Mouse (Mus musculus) R1 (cell line): ENCODE data around the gene Mavs.
A peak's percentile ranks its signal among the peaks of the same experiment; 100 is the strongest.
"Not testable (repeated sequence)": the region's sequence is repeated elsewhere in the genome, so short reads cannot be mapped to it uniquely, and the experiment has no call there.

Source experiments
- DNase-seq: peaks from one replicate; pipeline ENCODE4 v3.0.0-alpha.2; 2018; ENCODE audit warnings: low read depth, low spot score

The Mavs gene

GRCm38 (mm10) chr2:131211026-131211615, 22.7 kb upstream of the Mavs start:
- DNase-seq, result no peak

GRCm38 (mm10) chr2:131213773-131214172, 20.1 kb upstream of the Mavs start:
- no peak for DNase-seq

GRCm38 (mm10) chr2:131215941-131216858, 17.7 kb upstream of the Mavs start:
- no peak for DNase-seq

- no peak for DNase-seq
These were observed 13.8 kb upstream of the Mavs start for GRCm38 (mm10) chr2:131220030-131220429.

- no peak for DNase-seq
These were observed 11.9 kb upstream of the Mavs start for GRCm38 (mm10) chr2:131221853-131222515.

- no peak for DNase-seq
These were observed 11.3 kb upstream of the Mavs start for GRCm38 (mm10) chr2:131222562-131222961.

- DNase-seq, result no peak
These were observed 10.3 kb upstream of the Mavs start for GRCm38 (mm10) chr2:131223569-131223968.

GRCm38 (mm10) chr2:131225178-131225577, 8.7 kb upstream of the Mavs start:
- no peak for DNase-seq

- not testable (repeated sequence) for DNase-seq
These were observed 7.2 kb upstream of the Mavs start for GRCm38 (mm10) chr2:131226669-131227068.

GRCm38 (mm10) chr2:131227243-131227642, 6.6 kb upstream of the Mavs start:
- DNase-seq, result no peak

- peak; percentile 92 for DNase-seq
These were observed 1.3 kb upstream of the Mavs start for GRCm38 (mm10) chr2:131232558-131232957.

GRCm38 (mm10) chr2:131234127-131234650, 326 bp downstream of the Mavs start:
- DNase-seq, result no peak

GRCm38 (mm10) chr2:131234970-131235635, 1.2 kb downstream of the Mavs start:
- DNase-seq, result no peak

- no peak for DNase-seq
These were observed 8.3 kb downstream of the Mavs start for GRCm38 (mm10) chr2:131242180-131242579.

- no peak for DNase-seq
These were observed 9.1 kb downstream of the Mavs start for GRCm38 (mm10) chr2:131242929-131243328.

GRCm38 (mm10) chr2:131253681-131254328, 19.9 kb downstream of the Mavs start:
- peak; percentile 90 for DNase-seq

GRCm38 (mm10) chr2:131254329-131254713, 20.5 kb downstream of the Mavs start:
- no peak for DNase-seq

- DNase-seq, result peak; percentile 91
These were observed 21.9 kb downstream of the Mavs start for GRCm38 (mm10) chr2:131255738-131256137.

GRCm38 (mm10) chr2:131258693-131259092, 24.8 kb downstream of the Mavs start:
- no peak for DNase-seq

- DNase-seq, result no peak
These were observed 26.9 kb downstream of the Mavs start for GRCm38 (mm10) chr2:131260544-131261307.
